Mouse (Mus musculus): ENCODE measurements around the gene Errfi1.
A peak's percentile ranks its signal among the peaks of the same experiment; 100 is the strongest.

Errfi1 gene

GRCm38 (mm10) chr4:150882632-150883031 is 28.9 kb downstream of the Errfi1 start:
- DNase-seq = no peak

- DNase-seq = no peak
These were observed 34.2 kb downstream of the Errfi1 start for GRCm38 (mm10) chr4:150887903-150888302.

- no peak for DNase-seq
These were observed 34.8 kb downstream of the Errfi1 start for GRCm38 (mm10) chr4:150888492-150888891.

GRCm38 (mm10) chr4:150889273-150889954 is 35.7 kb downstream of the Errfi1 start:
- DNase-seq = no peak

GRCm38 (mm10) chr4:150889955-150890315 is 36.2 kb downstream of the Errfi1 start:
- peak; percentile 61 for DNase-seq

- no peak for DNase-seq
These were observed 37.6 kb downstream of the Errfi1 start for GRCm38 (mm10) chr4:150891308-150891707.

GRCm38 (mm10) chr4:150894718-150895501 is 41.2 kb downstream of the Errfi1 start:
- DNase-seq = no peak

GRCm38 (mm10) chr4:150896896-150897624 is 43.3 kb downstream of the Errfi1 start:
- no peak for DNase-seq

GRCm38 (mm10) chr4:150898716-150899365 is 45.1 kb downstream of the Errfi1 start:
- peak; percentile 84 for DNase-seq

- no peak for DNase-seq
These were observed 46.8 kb downstream of the Errfi1 start for GRCm38 (mm10) chr4:150900486-150900885.

- DNase-seq = peak; percentile 87
These were observed 47.9 kb downstream of the Errfi1 start for GRCm38 (mm10) chr4:150901651-150902050.

- DNase-seq = no peak
These were observed 48.3 kb downstream of the Errfi1 start for GRCm38 (mm10) chr4:150902062-150902461.

GRCm38 (mm10) chr4:150903091-150903742 is 49.5 kb downstream of the Errfi1 start:
- no peak for DNase-seq

GRCm38 (mm10) chr4:150907099-150907498 is 53.4 kb downstream of the Errfi1 start:
- DNase-seq = no peak

GRCm38 (mm10) chr4:150908512-150908911 is 54.8 kb downstream of the Errfi1 start:
- DNase-seq = peak; percentile 36

- DNase-seq = peak; percentile 99
These were observed 55.9 kb downstream of the Errfi1 start for GRCm38 (mm10) chr4:150909451-150910156.

GRCm38 (mm10) chr4:150910164-150910951 is 56.6 kb downstream of the Errfi1 start:
- peak; percentile 1 for DNase-seq

GRCm38 (mm10) chr4:150913743-150914142 is 60.0 kb downstream of the Errfi1 start:
- DNase-seq = no peak

GRCm38 (mm10) chr4:150914290-150914733 is 60.6 kb downstream of the Errfi1 start, which contains the start of the genes Park7 and Tnfrsf9:
TSS of gene Park7 (minus strand) at chr4:150914437.
TSS of gene Tnfrsf9 (plus strand) at chr4:150914562.
- DNase-seq = peak; percentile 98

GRCm38 (mm10) chr4:150915181-150915906 is 61.6 kb downstream of the Errfi1 start:
- no peak for DNase-seq

Measured in lung, postnatal 10 days (tissue).